Mouse (Mus musculus) mature B cell (primary cell): ENCODE results near the gene Isoc2a.

Source experiments
- in situ Hi-C: fragments of 300-500 bp; cut with MboI; formaldehyde crosslinking; loops from 2 replicates; pipeline ENCODE4 v1.14.3; 2019

Isoc2a gene

GRCm38 (mm10) chr7:4940068-4940479 lies 63.1 kb downstream of the Isoc2a start:
- in situ Hi-C loops: loop anchor here (5.0 to 10.0 kb wide), 2 partner anchors 112 to 385 kb away; partner anchors contain the start of gene Zfp580

- in situ Hi-C loops: loop anchor here (5.0 to 10.0 kb wide), 2 partner anchors 110 to 388 kb away; partner anchors contain the start of gene Zfp580
Observed at GRCm38 (mm10) chr7:4942673-4943072, 65.7 kb downstream of the Isoc2a start.

DNA sequence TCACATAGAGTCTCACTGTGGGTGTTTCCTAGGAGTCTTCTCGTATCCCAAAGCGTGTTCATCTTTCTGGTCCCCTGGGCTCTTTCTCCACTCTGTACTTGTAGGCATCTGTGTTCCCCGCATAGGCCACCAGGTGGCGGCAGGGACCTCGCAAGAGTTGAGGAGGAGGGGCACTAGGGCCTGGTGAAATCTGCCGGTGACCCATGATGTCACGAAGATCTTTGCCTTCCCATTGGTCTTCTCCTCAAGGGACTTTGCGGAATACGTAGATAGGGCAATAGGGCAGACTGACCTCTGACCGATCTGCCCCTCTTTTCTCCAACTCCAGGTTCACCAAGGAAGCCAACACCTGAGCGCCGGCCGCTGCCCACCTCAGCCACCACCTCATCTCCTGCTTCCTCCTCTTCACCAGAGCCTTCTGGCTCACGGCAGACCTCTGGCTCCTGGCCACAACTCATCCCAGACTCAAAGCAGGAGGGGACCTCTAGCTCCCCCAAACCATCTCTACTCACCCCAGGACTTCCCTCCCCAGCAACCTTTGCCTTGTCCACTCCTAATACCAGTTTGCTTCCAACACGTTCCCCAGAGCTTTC lies 66.4 kb downstream of the Isoc2a start:
- in situ Hi-C loops: loop anchor here (5.0 to 10.0 kb wide), 2 partner anchors 109 to 389 kb away; partner anchors contain the start of gene Zfp580
